Mouse (Mus musculus): ENCODE data around the gene Parp9. TPM values are rescaled to one million over a fixed set of nuclear protein-coding genes. Genes with fewer than 3 reads are reported as not detected.
"Not testable (repeated sequence)": the region's sequence is repeated elsewhere in the genome, so short reads cannot be mapped to it uniquely, and the experiment has no call there.

Parp9 gene
- polyA plus RNA-seq, 1 experiment from 2014 or later, result 2.6 TPM

DNA sequence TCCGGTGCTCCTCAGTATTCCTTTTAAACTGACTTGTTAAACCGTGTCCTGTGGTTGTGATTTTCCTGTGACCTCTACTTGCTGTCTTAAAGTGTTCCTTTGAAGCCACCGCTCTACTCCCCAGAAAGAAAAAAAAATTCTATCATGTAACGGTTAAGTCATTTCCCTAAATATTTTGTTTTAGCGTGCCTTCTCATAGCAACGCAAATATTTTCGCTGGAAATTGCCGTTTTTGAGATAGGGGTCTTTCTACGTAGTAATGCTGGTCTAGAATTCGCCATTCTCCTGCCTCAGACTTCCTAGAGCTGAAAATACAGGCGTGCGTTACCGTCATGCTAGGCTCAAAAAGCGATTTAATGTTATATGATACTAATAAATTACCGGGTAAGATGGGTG lies 44.2 kb downstream of the Parp9 start:
- peaks cover 16% of the 10 kb centered on the region for H3K4me1 ChIP-seq
- no peak for ATAC-seq (ENCODE audit: low FRiP score)
- 6% methylated on average over 15 of the region's 15 CpGs for WGBS
- no peaks in the 10 kb centered on the region for H3K36me3 ChIP-seq (replicated peaks)
- 0 out of 2 replicates have a peak, but pooled peaks cover 3% of the 10 kb centered on the region for H3K9me3 ChIP-seq
- peak overlapping the region; percentile 67 for H3K4me2 ChIP-seq
- H3K27ac ChIP-seq, result peak overlapping the region; percentile 99; the same call in 1 of the 2 replicates
- H3K4me3 ChIP-seq (replicated peaks), result peak overlapping the region; percentile 84
- peak overlapping the region; percentile 92 for H3K9ac ChIP-seq
- no peaks in the 10 kb centered on the region for H3K27me3 ChIP-seq

DNA sequence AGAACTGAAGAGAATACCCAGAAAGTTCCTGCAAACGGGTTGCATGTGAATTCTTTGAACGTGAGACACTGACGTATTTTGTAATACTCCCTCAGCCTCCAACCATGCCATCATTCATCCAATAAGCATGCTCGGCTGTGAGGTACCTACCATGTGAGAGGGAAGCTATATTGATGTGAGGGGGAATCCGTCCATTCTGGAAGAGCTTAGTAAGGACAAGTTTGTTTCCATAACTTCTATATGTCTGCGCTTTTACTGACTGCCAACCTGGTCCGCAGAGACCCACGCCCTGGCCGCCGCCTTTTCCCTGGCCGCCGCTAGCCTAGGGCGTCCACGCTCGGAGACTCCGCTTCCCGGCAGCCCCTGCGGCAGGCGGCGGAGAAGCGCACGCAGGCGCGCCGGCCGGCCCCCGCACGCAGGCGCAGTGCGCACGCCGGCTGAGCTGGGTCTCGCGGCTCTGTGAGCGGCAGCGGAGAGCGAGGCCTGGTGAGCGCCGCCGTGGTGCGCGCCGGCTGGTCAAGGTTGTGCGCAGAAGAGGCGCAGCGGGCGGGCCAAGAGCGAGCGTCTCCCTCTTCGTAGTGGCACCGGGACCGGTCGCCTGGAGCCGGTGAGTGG lies 44.7 kb downstream of the Parp9 start:
- peak overlapping the region; percentile 92 for H3K9ac ChIP-seq
- under 1% methylated on average over 48 of the region's 54 CpGs for WGBS

DNA sequence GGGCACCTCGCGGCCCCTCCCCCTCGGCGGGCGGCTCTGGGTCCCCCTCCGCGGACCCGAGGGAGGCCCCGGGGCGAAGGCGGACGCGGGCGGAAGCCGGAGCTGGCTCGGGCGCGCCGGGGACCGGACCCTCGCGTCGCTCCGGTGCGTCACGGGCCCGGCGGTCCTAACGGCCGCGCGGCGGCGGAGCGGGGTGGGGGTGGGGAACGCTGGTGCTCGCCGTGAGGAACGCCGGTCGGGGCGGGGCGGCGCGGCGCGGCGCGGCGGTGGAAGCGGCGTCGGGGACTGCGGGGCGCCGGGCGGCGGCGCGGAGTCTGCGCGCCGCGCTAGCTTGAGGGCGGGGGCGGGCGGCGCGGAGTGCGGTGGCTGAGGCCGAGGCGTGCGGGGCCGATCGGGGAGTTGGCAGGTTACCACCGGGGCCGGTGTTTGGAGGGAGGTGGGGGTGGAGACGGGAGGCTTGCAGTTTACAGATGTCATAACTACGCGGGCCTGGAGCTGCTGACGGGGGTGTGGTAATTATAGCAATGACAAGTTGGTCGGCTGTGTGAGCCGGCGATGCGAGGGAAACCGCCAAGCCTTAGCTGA lies 45.3 kb downstream of the Parp9 start:
- peak overlapping the region; percentile 92 for H3K9ac ChIP-seq
- peak; percentile 75 for ATAC-seq (ENCODE audit: low FRiP score)
- no peaks in the 10 kb centered on the region for H3K27me3 ChIP-seq
- H3K4me2 ChIP-seq, result peak overlapping the region; percentile 67
- H3K4me1 ChIP-seq, result peaks cover 16% of the 10 kb centered on the region
- 0 out of 2 replicates have a peak, but pooled peaks cover 3% of the 10 kb centered on the region for H3K9me3 ChIP-seq
- H3K27ac ChIP-seq, result peak overlapping the region; percentile 99
- peak overlapping the region; percentile 84 for H3K4me3 ChIP-seq (replicated peaks)
- H3K36me3 ChIP-seq (replicated peaks), result no peaks in the 10 kb centered on the region
- under 1% methylated on average over 49 of the region's 86 CpGs for WGBS

More for the DNA sequence above, 44.7 kb downstream of the Parp9 start:
- Histone ChIP-seq H3K4me1 (peaks cover 16% of the 10 kb centered on the region), H3K4me3 (replicated peaks) (peak overlapping the region; percentile 84), H3K9me3 (0 out of 2 replicates have a peak, but pooled peaks cover 3% of the 10 kb centered on the region), H3K27ac (peak overlapping the region; percentile 99), H3K36me3 (replicated peaks) (no peaks in the 10 kb centered on the region), H3K27me3 (no peaks in the 10 kb centered on the region), H3K4me2 (peak overlapping the region; percentile 67)
- ATAC-seq (ENCODE audit: low FRiP score), result peak; percentile 94

DNA sequence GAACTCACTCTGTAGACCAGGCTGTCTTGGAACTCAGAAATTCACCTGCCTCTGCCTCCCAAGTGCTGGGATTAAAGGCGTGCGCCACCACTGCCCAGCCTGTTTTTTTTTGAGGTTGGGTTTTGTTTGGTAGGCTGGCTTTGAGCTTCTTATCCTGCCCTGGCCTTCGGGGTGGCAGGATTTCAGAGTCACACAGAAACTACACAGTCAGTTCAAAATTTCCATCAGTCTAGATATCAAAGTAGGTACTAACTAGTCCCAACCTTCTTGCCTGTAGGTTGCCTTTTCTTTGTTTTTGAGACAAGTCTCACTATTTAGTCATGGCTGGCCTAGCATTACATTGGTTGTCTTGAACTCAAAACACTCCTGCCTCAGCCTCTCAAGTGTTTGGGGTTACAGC lies 46.2 kb downstream of the Parp9 start:
- Histone ChIP-seq H3K9me3 (0 out of 2 replicates have a peak, but pooled peaks cover 3% of the 10 kb centered on the region), H3K36me3 (replicated peaks) (no peaks in the 10 kb centered on the region), H3K4me1 (peaks cover 16% of the 10 kb centered on the region), H3K4me3 (replicated peaks) (peak overlapping the region; percentile 84), H3K27ac (no peak overlapping the region), H3K4me2 (peak overlapping the region; percentile 67), H3K9ac (peak overlapping the region; percentile 92), H3K27me3 (no peaks in the 10 kb centered on the region)
- WGBS, result 64% methylated on average over 3 of the region's 3 CpGs
- ATAC-seq (ENCODE audit: low FRiP score), result no peak

DNA sequence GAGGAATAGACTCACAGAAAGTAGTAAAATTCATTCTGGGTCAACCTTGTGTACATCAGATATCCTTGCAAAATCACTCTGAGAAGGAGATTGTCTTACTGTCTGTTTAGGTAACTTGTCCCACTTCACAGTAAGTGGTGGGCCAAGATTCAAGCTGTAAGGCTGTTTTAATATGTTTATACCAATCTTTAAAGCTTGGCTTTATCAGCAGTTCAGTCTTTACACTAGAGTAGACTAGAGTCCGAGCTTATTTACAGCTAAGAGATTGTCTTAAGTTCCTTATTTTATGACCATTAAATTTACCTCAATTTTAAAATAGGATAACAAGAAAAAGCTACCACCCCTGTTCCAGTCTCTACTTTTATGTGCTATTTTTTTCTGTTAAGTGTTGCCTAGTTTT lies 49.7 kb downstream of the Parp9 start:
- no peak overlapping the region for H3K4me2 ChIP-seq
- no peak for ATAC-seq (ENCODE audit: low FRiP score)
- no peaks in the 10 kb centered on the region for H3K9me3 ChIP-seq
- no peak overlapping the region for H3K4me3 ChIP-seq (replicated peaks)
- WGBS, result 94% methylated on average over 1 of the region's 1 CpGs
- H3K36me3 ChIP-seq (replicated peaks), result no peaks in the 10 kb centered on the region
- peaks cover 13% of the 10 kb centered on the region for H3K4me1 ChIP-seq
- no peak overlapping the region for H3K9ac ChIP-seq
- H3K27ac ChIP-seq, result no peak overlapping the region
- H3K27me3 ChIP-seq, result no peaks in the 10 kb centered on the region

DNA sequence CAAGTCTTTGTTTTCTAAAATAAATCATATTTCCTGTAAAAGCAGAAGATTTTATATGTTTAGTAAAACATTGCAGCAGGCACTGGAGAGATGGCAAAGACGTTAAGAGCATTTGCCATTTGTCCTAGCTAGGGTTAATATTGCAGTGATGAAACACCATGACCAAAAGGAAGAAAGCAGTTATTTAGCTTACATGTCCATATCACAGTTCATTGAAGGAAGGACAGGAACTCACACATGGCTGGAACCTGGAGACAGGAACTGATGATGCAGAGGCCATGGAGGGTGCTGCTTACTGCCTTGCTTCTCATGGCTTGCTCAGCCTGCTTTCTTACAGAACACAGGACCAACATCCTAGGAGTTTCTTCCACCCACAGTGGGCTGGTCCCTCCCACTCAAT lies 54.1 kb downstream of the Parp9 start:
- H3K4me3 ChIP-seq (replicated peaks), result no peak overlapping the region
- H3K27ac ChIP-seq, result no peak overlapping the region
- no peaks in the 10 kb centered on the region for H3K4me1 ChIP-seq
- no peaks in the 10 kb centered on the region for H3K9me3 ChIP-seq
- H3K36me3 ChIP-seq (replicated peaks), result no peaks in the 10 kb centered on the region
- H3K27me3 ChIP-seq, result no peaks in the 10 kb centered on the region
- H3K9ac ChIP-seq, result no peak overlapping the region
- no peak overlapping the region for H3K4me2 ChIP-seq
- WGBS, result 95% methylated on average over 1 of the region's 1 CpGs
- ATAC-seq (ENCODE audit: low FRiP score), result no peak

DNA sequence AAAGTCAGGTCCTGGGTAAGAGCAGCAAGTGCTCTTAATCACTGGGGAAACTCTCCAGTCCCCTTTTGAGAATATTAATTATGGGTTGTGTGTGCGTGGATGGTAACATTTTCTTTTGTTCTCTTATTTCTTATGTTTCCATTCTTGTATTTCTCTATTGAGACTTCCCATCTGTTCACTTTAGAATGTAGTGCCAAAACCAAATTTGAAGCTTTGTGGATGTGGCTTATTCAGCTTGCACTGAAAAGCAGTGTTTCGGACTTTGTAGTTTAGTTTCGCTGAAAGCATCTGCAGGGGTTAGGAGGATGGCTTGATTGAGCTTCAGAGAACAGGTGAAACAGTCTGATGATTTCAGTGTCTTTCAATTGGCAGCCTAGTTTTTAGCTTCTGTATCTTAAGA lies 55.0 kb downstream of the Parp9 start:
- no peak for ATAC-seq (ENCODE audit: low FRiP score)
- no peak overlapping the region for H3K9ac ChIP-seq
- no peak overlapping the region for H3K4me3 ChIP-seq (replicated peaks)
- no peaks in the 10 kb centered on the region for H3K4me1 ChIP-seq
- no peak overlapping the region for H3K27ac ChIP-seq
- no peaks in the 10 kb centered on the region for H3K36me3 ChIP-seq (replicated peaks)
- no peaks in the 10 kb centered on the region for H3K9me3 ChIP-seq
- H3K27me3 ChIP-seq, result no peaks in the 10 kb centered on the region
- no peak overlapping the region for H3K4me2 ChIP-seq
- 82% methylated on average over 3 of the region's 3 CpGs for WGBS

DNA sequence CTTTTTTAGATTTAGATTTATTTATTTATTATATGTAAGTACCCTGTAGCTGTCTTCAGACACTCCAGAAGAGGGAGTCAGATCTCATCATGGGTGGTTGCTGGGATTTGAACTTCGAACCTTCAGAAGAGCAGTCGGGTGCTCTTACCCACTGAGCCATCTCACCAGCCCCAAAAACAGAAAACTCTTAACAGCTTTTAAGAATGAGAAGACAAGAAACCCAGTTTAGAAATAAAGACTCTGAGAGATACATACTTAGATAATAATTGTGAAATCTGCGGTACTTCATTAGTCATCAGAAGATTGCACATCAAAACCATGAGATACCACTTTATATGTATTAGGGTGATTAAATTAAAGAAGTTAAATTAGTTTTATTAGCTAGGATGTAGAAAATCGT lies 60.6 kb downstream of the Parp9 start:
- peaks cover 10% of the 10 kb centered on the region; the same call in 1 of the 2 replicates for H3K36me3 ChIP-seq (replicated peaks)
- 91% methylated on average over 4 of the region's 4 CpGs for WGBS
- H3K4me1 ChIP-seq; ATAC-seq (ENCODE audit: low FRiP score); H3K9ac ChIP-seq; H3K27me3 ChIP-seq; H3K4me2 ChIP-seq; H3K9me3 ChIP-seq; H3K4me3 ChIP-seq (replicated peaks); H3K27ac ChIP-seq: not testable (repeated sequence)

DNA sequence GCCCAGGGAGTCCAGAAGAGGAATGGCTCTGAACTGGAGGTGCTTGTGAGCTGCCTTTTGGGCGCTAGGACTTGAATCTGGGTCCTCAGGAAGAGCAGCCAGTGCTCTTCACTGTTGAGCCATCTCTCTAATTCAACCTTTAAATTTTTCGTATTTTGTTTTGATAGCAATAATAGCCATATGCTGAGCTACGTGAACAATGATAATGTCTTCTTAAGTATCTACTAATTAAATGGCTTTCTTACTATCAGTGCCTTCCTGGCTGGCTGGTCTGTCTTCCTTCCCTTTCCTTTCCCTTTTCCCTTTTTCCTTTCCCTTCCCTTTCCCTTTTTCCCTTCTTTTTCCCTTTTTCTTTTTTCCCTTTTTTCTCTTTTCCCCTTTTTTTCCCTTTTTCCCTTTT lies 70.1 kb downstream of the Parp9 start:
- no peak overlapping the region for H3K4me2 ChIP-seq
- no peak overlapping the region for H3K9ac ChIP-seq
- H3K4me3 ChIP-seq (replicated peaks), result no peak overlapping the region
- no peak overlapping the region for H3K27ac ChIP-seq
- ATAC-seq (ENCODE audit: low FRiP score), result no peak
- no peaks in the 10 kb centered on the region for H3K4me1 ChIP-seq
- 93% methylated on average over 3 of the region's 3 CpGs for WGBS
- H3K9me3 ChIP-seq, result no peaks in the 10 kb centered on the region
- no peaks in the 10 kb centered on the region for H3K27me3 ChIP-seq
- peaks cover 24% of the 10 kb centered on the region for H3K36me3 ChIP-seq (replicated peaks)

DNA sequence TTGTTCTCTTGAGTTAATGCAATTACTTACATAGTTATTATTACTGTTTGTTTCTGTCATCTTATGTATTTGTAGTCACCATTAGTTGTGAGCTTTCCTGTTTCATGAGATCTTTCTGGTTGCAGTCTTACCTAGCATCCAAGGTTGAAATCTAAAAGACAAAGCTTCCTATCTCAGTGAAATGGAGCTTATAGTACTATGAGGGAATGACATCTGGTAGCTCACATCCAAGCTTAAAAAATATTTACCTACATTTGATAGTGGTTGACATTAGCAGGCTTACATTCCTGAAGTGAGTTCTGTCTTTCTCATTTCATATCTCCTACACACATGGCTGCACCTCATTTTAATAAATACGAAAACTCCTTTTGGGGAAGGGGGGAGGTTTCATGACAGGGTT lies 78.1 kb downstream of the Parp9 start:
- Histone ChIP-seq H3K4me1 (no peaks in the 10 kb centered on the region), H3K4me2 (no peak overlapping the region), H3K9ac (no peak overlapping the region), H3K36me3 (replicated peaks) (peaks cover 35% of the 10 kb centered on the region), H3K27me3 (no peaks in the 10 kb centered on the region), H3K9me3 (no peaks in the 10 kb centered on the region), H3K4me3 (replicated peaks) (no peak overlapping the region), H3K27ac (no peak overlapping the region)
- 100% methylated on average over 1 of the region's 1 CpGs for WGBS
- no peak for ATAC-seq (ENCODE audit: low FRiP score)

Other genes starting within 250 kb of the Parp9 start
- gene Dirc2, start 169.1 kb upstream of the Parp9 start, polyA plus RNA-seq (2016; fragmentation: Nextera tagmentation; extraction: Ambion mirVana), result 22.7 and 23.3 TPM in 2 replicates
- gene Hspbap1, start 168.1 kb upstream of the Parp9 start, polyA plus RNA-seq (2016; fragmentation: Nextera tagmentation; extraction: Ambion mirVana), result 20.2 and 22.2 TPM in 2 replicates
- 0.15 and 0.28 TPM in 2 replicates for gene Parp14, start 66.9 kb upstream of the Parp9 start, polyA plus RNA-seq (2016; fragmentation: Nextera tagmentation; extraction: Ambion mirVana)
- 4.8 and 4.9 TPM in 2 replicates for gene Dtx3l, start 681 bp downstream of the Parp9 start, polyA plus RNA-seq (2016; fragmentation: Nextera tagmentation; extraction: Ambion mirVana)
- gene Kpna1, start 40.3 kb downstream of the Parp9 start, polyA plus RNA-seq (2016; fragmentation: Nextera tagmentation; extraction: Ambion mirVana), result 90.1 and 96.3 TPM in 2 replicates
- gene Wdr5b, start 102.7 kb downstream of the Parp9 start, polyA plus RNA-seq (2016; fragmentation: Nextera tagmentation; extraction: Ambion mirVana), result 12.1 TPM in 2 replicates
- 219 and 249 TPM in 2 replicates for gene Fam162a, start 133.1 kb downstream of the Parp9 start, polyA plus RNA-seq (2016; fragmentation: Nextera tagmentation; extraction: Ambion mirVana)
- 76.5 and 76.8 TPM in 2 replicates for gene Ccdc58, start 133.2 kb downstream of the Parp9 start, polyA plus RNA-seq (2016; fragmentation: Nextera tagmentation; extraction: Ambion mirVana)
- not detected in 2 replicates for gene Csta1, start 192.8 kb downstream of the Parp9 start, polyA plus RNA-seq (2016; fragmentation: Nextera tagmentation; extraction: Ambion mirVana)
- not detected in 2 replicates for gene Stfa2l1, start 218.3 kb downstream of the Parp9 start, polyA plus RNA-seq (2016; fragmentation: Nextera tagmentation; extraction: Ambion mirVana)
- gene Gm5483, start 245.7 kb downstream of the Parp9 start, polyA plus RNA-seq (2016; fragmentation: Nextera tagmentation; extraction: Ambion mirVana), result 1.5 TPM in 1 of 2 replicates, not detected in the other